17 mouse cellular contexts compared by ENCODE assay signal in the genomic region with DNA sequence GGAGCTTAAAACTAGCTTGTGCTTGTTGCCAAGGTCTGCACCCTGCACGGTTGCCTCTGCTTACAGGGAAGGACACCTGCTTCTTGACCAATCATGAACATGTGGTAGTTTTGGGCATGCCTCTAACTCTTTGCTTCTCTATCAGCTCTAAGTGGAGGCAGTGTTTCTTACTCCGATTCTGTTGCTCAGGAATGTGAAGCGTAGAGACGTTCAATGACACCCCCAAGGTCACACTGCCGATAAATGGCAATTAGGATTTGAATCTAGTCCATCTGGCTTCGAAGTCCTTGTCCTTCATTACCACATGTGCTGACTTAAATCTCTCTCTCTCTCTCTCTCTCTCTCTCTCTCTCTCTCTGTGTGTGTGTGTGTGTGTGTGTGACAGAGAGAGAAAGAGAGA. TPM values are rescaled to one million over a fixed set of nuclear protein-coding genes. Genes with fewer than 3 reads are reported as not detected.
A peak's percentile ranks its signal among the peaks of the same experiment; 100 is the strongest.
DNase-seq lines count a peak whose midpoint lies in the region; ATAC-seq and TF ChIP-seq lines count a peak whose summit lies in the region.
"Had no signal": no experiment of that assay in that cellular context is flagged by ENCODE, and none has a peak within 500 bp of the region (broad histone marks: within the 10 kb centered on the region; RNA-seq: fewer than 3 reads in every experiment).

No protein-coding gene starts in this region.

- peaks cover 16% of the 10 kb centered on the region for H3K4me1 ChIP-seq in heart, adult 2 months (ENCODE audit: control insufficient read depth, insufficient read depth, low read length)
- H3K4me1 ChIP-seq in liver, postnatal 0 days (ENCODE audit: insufficient read depth) = peaks cover 4% of the 10 kb centered on the region; the same call in 1 of the 2 replicates
- H3K4me1 ChIP-seq in liver, embryonic 12.5 days = no peaks in the 10 kb centered on the region
- H3K4me1 ChIP-seq in CH12.LX (ENCODE audit: control insufficient read depth in 1 of 2, insufficient read depth in 2 of 2) = peaks cover 37 to 84% of the 10 kb centered on the region in 2 experiments

- 25% methylated on average over 6 of the region's 6 CpGs for WGBS in heart, adult 2 months
- WGBS in liver, postnatal 0 days (ENCODE audit: insufficient replicate concordance) = 68% methylated on average over 6 of the region's 6 CpGs
- WGBS in liver, embryonic 12.5 days (ENCODE audit: insufficient replicate concordance) = 54% methylated on average over 6 of the region's 6 CpGs

- no peaks in the 10 kb centered on the region for H3K27me3 ChIP-seq in heart, adult 2 months (ENCODE audit: control insufficient read depth, insufficient read depth, low read length)
- peaks cover 11% of the 10 kb centered on the region for H3K27me3 ChIP-seq in liver, postnatal 0 days (ENCODE audit: insufficient read depth, low read length)
- peaks cover 21% of the 10 kb centered on the region for H3K27me3 ChIP-seq in liver, embryonic 12.5 days (replicated peaks)
- no peaks in the 10 kb centered on the region for H3K27me3 ChIP-seq in CH12.LX (replicated peaks)

- dilution Hi-C loops in CH12.LX (cut with MboI; ENCODE audit: extremely low pct_ligation_motif_present, extremely low pct_unique_long_range_greater_than_20kb, low sequenced_read_pairs) = no loop called here

- ATAC-seq in liver, postnatal 0 days = no peak
- no peak for ATAC-seq in liver, embryonic 12.5 days
- ATAC-seq in inflammation-experienced regulatory T-cells, adult 6 months = no peak

- H3K9ac ChIP-seq in heart, adult 2 months (ENCODE audit: low read depth, low read length) = no peak overlapping the region
- no peak overlapping the region for H3K9ac ChIP-seq in liver, postnatal 0 days (replicated peaks)
- H3K9ac ChIP-seq in liver, embryonic 12.5 days = no peak overlapping the region
- peak overlapping the region; percentile 34 for H3K9ac ChIP-seq in CH12.LX (ENCODE audit: insufficient read depth, low read depth)
- H3K9ac ChIP-seq: embryonic facial prominence, embryonic 13.5 days; hindbrain, embryonic 14.5 days; lung, embryonic 14.5 days had no signal

- intact Hi-C loops in heart, adult 2 months (cut with DNase I) = no loop called here
- intact Hi-C loops in heart, postnatal 36 days (cut with DNase I) = no loop called here

- no peak for TF ChIP-seq EP300 in heart, adult 2 months (IDR thresholded peaks at IDR 0.05; ENCODE audit: insufficient read depth, low read depth, low read length)
- no peak for TF ChIP-seq EP300 in liver, postnatal 0 days (IDR thresholded peaks at IDR 0.05; ENCODE audit: low read depth)
- no peak for TF ChIP-seq EP300 in CH12.LX (IDR thresholded peaks at IDR 0.05; ENCODE audit: low read length)

- no peak for TF ChIP-seq CTCF in heart, adult 2 months (IDR thresholded peaks at IDR 0.05)
- TF ChIP-seq CTCF in liver, postnatal 0 days (IDR thresholded peaks at IDR 0.05; ENCODE audit: low read depth) = no peak
- no peak for TF ChIP-seq CTCF in CH12.LX (conservative IDR thresholded peaks at IDR 0.05 in 1 of 2, IDR thresholded peaks at IDR 0.05 in 1 of 2; ENCODE audit: low read depth in 2 of 2, low read length in 2 of 2)

- TF ChIP-seq POLR2A in heart, adult 2 months (IDR thresholded peaks at IDR 0.05; ENCODE audit: insufficient read depth, low read depth, low read length) = no peak
- no peak for TF ChIP-seq POLR2A in CH12.LX (IDR thresholded peaks at IDR 0.05; ENCODE audit: low read depth, low read length)

- H3K27ac ChIP-seq in heart, adult 2 months = peak overlapping the region; percentile 80; the same call in 1 of the 2 replicates
- H3K27ac ChIP-seq in liver, postnatal 0 days (ENCODE audit: low read depth) = peak overlapping the region; percentile 55; the same call in 1 of the 2 replicates
- H3K27ac ChIP-seq in liver, embryonic 12.5 days = no peak overlapping the region
- peak overlapping the region; percentile 96 for H3K27ac ChIP-seq in CH12.LX (ENCODE audit: insufficient read depth, low read depth)
- H3K27ac ChIP-seq: hindbrain, embryonic 14.5 days had no signal

- H3K4me3 ChIP-seq in heart, adult 2 months = no peak overlapping the region
- H3K4me3 ChIP-seq in liver, postnatal 0 days (ENCODE audit: low read depth, low read length) = no peak overlapping the region
- H3K4me3 ChIP-seq in liver, embryonic 12.5 days = no peak overlapping the region
- peak overlapping the region in 2 of 3 experiments; percentile 42 to 43 for H3K4me3 ChIP-seq in CH12.LX (replicated peaks in 1 of 3; ENCODE audit: low read depth in 2 of 3, low read length in 2 of 3, poor library complexity in 1 of 3)
- H3K4me3 ChIP-seq: embryonic facial prominence, embryonic 13.5 days; left cerebral cortex, adult 2 months; limb, embryonic 10.5 days had no signal

- in situ Hi-C loops in CH12.LX (cut with MboI; ENCODE audit: low pct_ligation_motif_present, low pct_unique_long_range_greater_than_20kb, low sequenced_read_pairs) = no loop called here

- TF ChIP-seq RAD21 in CH12.LX (IDR thresholded peaks at IDR 0.05; ENCODE audit: low read depth, low read length) = no peak

- H3K36me3 ChIP-seq in heart, adult 2 months (ENCODE audit: control insufficient read depth, insufficient read depth, low read length) = no peaks in the 10 kb centered on the region
- no peaks in the 10 kb centered on the region for H3K36me3 ChIP-seq in liver, postnatal 0 days (replicated peaks; ENCODE audit: insufficient read depth, low read length)
- no peaks in the 10 kb centered on the region for H3K36me3 ChIP-seq in liver, embryonic 12.5 days
- H3K36me3 ChIP-seq in CH12.LX (replicated peaks in 1 of 2; ENCODE audit: control insufficient read depth in 1 of 2, insufficient read depth in 1 of 2, low read length in 1 of 2) = peaks cover 11 to 77% of the 10 kb centered on the region in 2 experiments
- H3K36me3 ChIP-seq: embryonic facial prominence, embryonic 13.5 days; limb, embryonic 10.5 days had no signal

- no peak for DNase-seq in heart, adult 2 months
- DNase-seq in heart, postnatal 36 days = no peak
- no peak for DNase-seq in liver, postnatal 0 days
- DNase-seq in CH12.LX (ENCODE audit: extremely low read depth) (no peak), R1 (ENCODE audit: low read depth, low spot score) (peak; percentile 38)
- no peak for DNase-seq in Muller cell, postnatal 12 days (ENCODE audit: inconsistent ontology term)
- DNase-seq: cerebellum, adult 11 months; gastrocnemius, postnatal 14 days; kidney, adult 18-20 months; kidney, postnatal 14 days; lung, embryonic 14.5 days had no signal

- H3K79me2 ChIP-seq in heart, adult 2 months (replicated peaks; ENCODE audit: control insufficient read depth, insufficient read depth, low read length) = no peaks in the 10 kb centered on the region
- H3K79me2 ChIP-seq in CH12.LX (replicated peaks; ENCODE audit: control insufficient read depth, extremely low read depth, insufficient read depth, poor library complexity, severe bottlenecking) = peaks cover 98% of the 10 kb centered on the region

- no peaks in the 10 kb centered on the region for H3K9me3 ChIP-seq in liver, postnatal 0 days (ENCODE audit: low read length)
- H3K9me3 ChIP-seq in liver, embryonic 12.5 days (replicated peaks) = no peaks in the 10 kb centered on the region
- peaks cover 8% of the 10 kb centered on the region for H3K9me3 ChIP-seq in CH12.LX (replicated peaks; ENCODE audit: low read length)
- H3K9me3 ChIP-seq: embryonic facial prominence, embryonic 13.5 days; limb, embryonic 10.5 days had no signal

- H3K4me2 ChIP-seq in liver, postnatal 0 days (ENCODE audit: low read depth, low read length) = no peak overlapping the region
- no peak overlapping the region for H3K4me2 ChIP-seq in liver, embryonic 12.5 days
- peak overlapping the region; percentile 96 for H3K4me2 ChIP-seq in CH12.LX (ENCODE audit: insufficient read depth, low read depth, poor library complexity, severe bottlenecking)
- H3K4me2 ChIP-seq: embryonic facial prominence, embryonic 13.5 days; hindbrain, embryonic 14.5 days; lung, embryonic 14.5 days had no signal

TF ChIP-seq in CH12.LX, 34 proteins besides CTCF, POLR2A, EP300 and RAD21:
- no peak for TF ChIP-seq ZC3H11A (IDR thresholded peaks at IDR 0.05; ENCODE audit: low read depth, low read length)
- TF ChIP-seq MYC (IDR thresholded peaks at IDR 0.05; ENCODE audit: low read depth, low read length) = 0 out of 2 replicates have a peak, but pooled peaks have one; percentile 18
- TF ChIP-seq MAX (IDR thresholded peaks at IDR 0.05; ENCODE audit: low read length) = peak; percentile 40; the same call in 1 of the 2 replicates
- TF ChIP-seq SIN3A (IDR thresholded peaks at IDR 0.05; ENCODE audit: low read length) = 0 out of 2 replicates have a peak, but pooled peaks have one; percentile 17
- TF ChIP-seq MXI1 (IDR thresholded peaks at IDR 0.05; ENCODE audit: low read depth, low read length) = no peak
- no peak for TF ChIP-seq MEF2A (IDR thresholded peaks at IDR 0.05; ENCODE audit: borderline replicate concordance, low read depth, low read length)
- TF ChIP-seq UBTF (IDR thresholded peaks at IDR 0.05; ENCODE audit: low read depth, low read length) = 0 out of 2 replicates have a peak, but pooled peaks have one; percentile 25
- TF ChIP-seq TCF12 (IDR thresholded peaks at IDR 0.05; ENCODE audit: low read depth, low read length) = peak; percentile 2; the same call in 1 of the 2 replicates
- no peak for TF ChIP-seq IRF4 (IDR thresholded peaks at IDR 0.05; ENCODE audit: low read depth, low read length)
- TF ChIP-seq RCOR1 (conservative IDR thresholded peaks at IDR 0.05; ENCODE audit: low read depth, low read length) = no peak
TF ChIP-seq in CH12.LX: peak in this region for 5.

RNA-seq across cellular contexts. Expression of a gene that starts 8.9 kb away (rescaled TPM):
- total RNA-seq in heart, adult 2 months (2021) = 10 to 100 TPM; 10.4 to 12.3 TPM
- 3.3 and 5.3 TPM in 2 replicates for polyA plus RNA-seq in heart, adult 2 months (2012; rRNA removed)
- total RNA-seq in heart, postnatal 36 days (2021) = 10 to 100 TPM; 11.3 to 13.4 TPM
- 2.5 and 2.9 TPM in 2 replicates for polyA plus RNA-seq in liver, postnatal 0 days (2015; fragmentation: Nextera tagmentation; extraction: Ambion mirVana)
- polyA plus RNA-seq in liver, embryonic 12.5 days (2016; fragmentation: Nextera tagmentation; extraction: Ambion mirVana) = 1.9 and 2.0 TPM in 2 replicates
- total RNA-seq in CH12.LX (2012; rRNA removed) (49.3 and 52.0 TPM in 2 replicates), CH12.LX (2014; rRNA removed) (28.9 and 37.7 TPM in 2 replicates)
- 49.4 and 55.7 TPM in 2 replicates for polyA plus RNA-seq in CH12.LX (2012; ENCODE audit: insufficient read length, low read depth)
- 100 to 1,000 TPM; 106 to 120 (median 115) TPM for polyA plus RNA-seq in inflammation-experienced regulatory T-cells, adult 6 months (2017; shearing (Covaris generic))

RNA-seq across cellular contexts. Expression of a gene that starts 49.4 kb away (rescaled TPM):
- total RNA-seq in heart, adult 2 months (2021) = 1 to 10 TPM; 4.8 to 6.4 TPM
- 2.9 and 3.5 TPM in 2 replicates for polyA plus RNA-seq in heart, adult 2 months (2012; rRNA removed)
- total RNA-seq in heart, postnatal 36 days (2021) = 1 to 10 TPM; 6.1 to 7.3 TPM
- polyA plus RNA-seq in liver, postnatal 0 days (2015; fragmentation: Nextera tagmentation; extraction: Ambion mirVana) = 2.8 and 3.1 TPM in 2 replicates
- 12.5 and 13.3 TPM in 2 replicates for polyA plus RNA-seq in liver, embryonic 12.5 days (2016; fragmentation: Nextera tagmentation; extraction: Ambion mirVana)
- total RNA-seq in CH12.LX (2012; rRNA removed) = 20.3 and 24.0 TPM in 2 replicates
- total RNA-seq in CH12.LX (2014; rRNA removed) = 13.9 and 14.4 TPM in 2 replicates
- 14.6 and 19.8 TPM in 2 replicates for polyA plus RNA-seq in CH12.LX (2012; ENCODE audit: insufficient read length, low read depth)
- polyA plus RNA-seq in inflammation-experienced regulatory T-cells, adult 6 months (2017; shearing (Covaris generic)) = 1 to 10 TPM; 2.5 to 5.2 (median 2.8) TPM

Comparison
In these comparisons a context has a peak if more than half of its experiments do, and no peak if none do; other contexts are left out.
1. H3K4me3 ChIP-seq: peak in CH12.LX (2 of 3); none in heart, adult 2 months (single experiment), liver, postnatal 0 days (single experiment) and liver, embryonic 12.5 days (single experiment).